Mouse (Mus musculus): ENCODE results near the gene Glt8d2. TPM values are rescaled to one million over a fixed set of nuclear protein-coding genes. Genes with fewer than 3 reads are reported as not detected.
"Not testable (repeated sequence)": the region's sequence is repeated elsewhere in the genome, so short reads cannot be mapped to it uniquely, and the experiment has no call there.

Gene Glt8d2
- total RNA-seq, 2 experiments from 2014 or later: 2.5 to 3.2 TPM

GRCm38 (mm10) chr10:82647205-82647811, 43.1 kb downstream of the Glt8d2 start:
- no peak for DNase-seq (ENCODE audit: low spot score in 2 of 2)

GRCm38 (mm10) chr10:82646083-82646482, 44.4 kb downstream of the Glt8d2 start:
- no peak for DNase-seq (ENCODE audit: low spot score in 2 of 2)

- no peak for DNase-seq (ENCODE audit: low spot score in 2 of 2)
These were observed 49.0 kb downstream of the Glt8d2 start for GRCm38 (mm10) chr10:82641481-82641880.

- no peak for DNase-seq (ENCODE audit: low spot score in 2 of 2)
These were observed 51.3 kb downstream of the Glt8d2 start for GRCm38 (mm10) chr10:82639032-82639698.

DNA sequence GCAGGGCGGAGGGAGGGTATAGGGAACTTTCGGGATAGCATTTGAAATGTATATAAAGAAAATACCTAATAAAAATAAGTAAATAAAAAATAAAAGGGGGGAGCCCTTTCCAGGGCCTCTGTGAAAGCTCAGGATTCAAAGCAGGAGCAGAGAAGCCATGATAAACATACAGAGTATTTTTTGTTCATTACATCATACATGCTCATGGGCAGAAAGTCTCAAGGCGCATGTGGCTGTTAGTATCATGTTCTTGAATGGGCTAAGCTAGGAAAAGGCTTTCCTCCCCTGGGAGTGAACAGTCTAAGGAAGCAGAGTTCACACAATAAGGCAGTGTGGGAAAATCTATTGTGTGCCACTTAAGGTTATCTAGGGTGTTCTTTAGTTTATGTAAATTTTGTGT, 54.1 kb downstream of the Glt8d2 start:
- no peak for DNase-seq (ENCODE audit: low spot score in 2 of 2)

DNA sequence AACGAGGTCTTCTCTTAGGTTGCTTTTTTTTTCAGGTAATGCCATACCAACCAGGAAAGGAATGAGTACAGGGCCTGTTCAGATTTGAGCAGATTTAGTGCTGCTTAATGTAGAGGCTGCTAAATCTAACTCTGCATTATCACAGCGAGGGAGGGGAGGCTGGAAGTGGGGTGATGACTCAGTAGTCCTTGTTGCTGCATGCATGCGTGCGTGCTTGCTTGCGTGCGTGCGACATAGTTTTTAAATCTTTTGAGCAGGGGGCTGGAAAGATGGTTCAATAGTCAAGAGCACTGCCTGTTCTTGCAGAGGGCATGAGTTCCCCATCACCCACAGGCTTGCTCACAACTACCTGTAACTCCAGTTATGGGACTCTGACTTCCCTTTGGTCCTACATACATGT, 56.1 kb downstream of the Glt8d2 start:
- no peak for DNase-seq (ENCODE audit: low spot score in 2 of 2)

DNA sequence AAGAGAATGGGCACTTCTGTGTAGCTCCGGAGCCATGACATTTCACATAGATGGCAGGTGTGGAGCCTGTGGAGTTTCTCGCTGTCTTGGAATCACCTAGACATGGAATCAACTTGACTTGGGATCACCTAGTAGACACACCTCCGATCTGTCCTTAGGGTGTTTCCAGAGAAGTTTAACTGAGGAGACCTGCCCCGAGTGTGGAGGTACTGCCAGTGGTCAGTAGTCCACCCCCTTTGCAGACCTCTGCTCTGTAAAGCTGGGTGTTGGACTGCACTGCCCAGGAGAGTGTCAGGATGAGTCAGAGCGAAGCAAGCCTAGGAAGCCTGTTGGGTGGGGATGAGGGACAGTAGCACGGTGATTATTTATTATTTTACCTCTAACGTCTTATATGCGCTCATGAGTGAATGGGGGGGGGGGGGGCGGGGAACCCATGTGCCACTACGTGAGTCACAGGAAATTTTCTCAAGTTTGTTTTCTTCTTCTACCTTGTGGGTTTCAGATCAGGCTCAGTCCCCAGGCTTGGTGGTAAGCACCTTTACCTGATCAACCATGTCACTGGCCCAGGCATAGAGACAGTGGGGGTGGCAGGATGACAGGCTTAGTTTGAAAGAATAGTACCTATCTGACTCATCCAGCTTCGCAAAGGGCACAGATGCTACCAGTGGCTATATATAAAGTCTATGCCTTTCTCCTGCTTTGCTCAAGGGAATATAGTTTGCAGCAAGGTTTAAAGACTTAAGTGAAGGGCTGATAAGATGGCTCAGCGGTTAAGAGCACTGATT, 57.8 kb downstream of the Glt8d2 start:
- no peak for DNase-seq (ENCODE audit: low spot score in 2 of 2)

GRCm38 (mm10) chr10:82631133-82631532, 59.3 kb downstream of the Glt8d2 start:
- no peak for DNase-seq (ENCODE audit: low spot score in 2 of 2)

DNA sequence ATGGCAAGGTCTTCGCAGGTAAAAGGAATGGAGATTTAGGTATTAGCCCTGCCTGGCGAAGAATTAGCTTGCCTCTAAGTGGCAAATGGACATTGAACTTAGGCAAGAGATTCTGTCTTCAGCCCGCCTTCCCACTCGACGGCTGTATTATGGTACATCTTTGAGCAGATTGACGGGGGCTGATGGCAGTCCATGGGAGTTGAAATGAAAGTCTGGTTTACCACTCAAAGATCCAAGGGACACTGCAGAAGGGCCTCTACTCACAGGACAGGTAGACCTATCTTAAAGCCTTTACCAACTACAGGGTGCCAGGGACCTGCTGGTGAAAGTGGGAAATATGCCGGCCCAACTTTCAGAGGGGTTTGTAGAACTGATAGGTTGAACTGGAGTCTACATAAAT, 60.0 kb downstream of the Glt8d2 start:
- no peak for DNase-seq (ENCODE audit: low spot score in 2 of 2)

DNA sequence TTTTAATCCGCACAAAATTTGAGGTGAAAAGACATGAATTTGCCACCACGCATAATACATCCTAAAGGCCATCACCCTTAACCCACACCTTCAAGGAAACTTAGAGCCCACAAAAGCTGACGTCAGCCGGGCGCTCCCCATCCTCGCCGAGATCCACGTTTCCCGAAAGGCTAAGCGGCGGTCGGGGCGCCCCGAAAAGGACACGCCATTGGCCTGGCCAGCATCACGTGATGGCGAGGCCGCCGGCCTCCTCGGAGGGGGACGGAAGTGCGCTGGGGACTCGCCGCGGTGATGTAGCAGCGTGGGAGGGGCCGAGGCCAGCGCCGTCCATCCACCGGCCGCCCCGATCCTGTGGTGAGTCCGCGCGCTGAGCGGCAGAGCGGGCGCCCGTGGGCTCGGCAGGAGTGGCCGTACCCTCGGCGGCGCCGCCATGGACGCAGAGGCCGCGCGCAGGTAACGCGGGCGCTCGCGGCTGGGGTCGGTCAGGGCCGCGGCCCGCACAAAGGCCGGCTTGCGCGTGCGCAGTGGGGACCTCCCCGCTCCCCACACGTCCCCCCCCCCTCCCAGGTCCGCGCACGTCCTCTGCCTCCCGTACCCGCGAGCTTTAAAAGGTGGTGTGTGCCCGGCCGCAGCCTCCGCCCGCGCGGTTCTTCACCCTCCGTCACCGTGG, 60.7 kb downstream of the Glt8d2 start, which contains the start of gene Tdg:
TSS of gene Tdg (plus strand) at position 243 of the 670 bp plus-strand sequence.
- DNase-seq (ENCODE audit: low spot score in 2 of 2): peak; percentile 68 to 86

GRCm38 (mm10) chr10:82629111-82629585, 61.3 kb downstream of the Glt8d2 start:
- no peak for DNase-seq (ENCODE audit: low spot score in 2 of 2)

DNA sequence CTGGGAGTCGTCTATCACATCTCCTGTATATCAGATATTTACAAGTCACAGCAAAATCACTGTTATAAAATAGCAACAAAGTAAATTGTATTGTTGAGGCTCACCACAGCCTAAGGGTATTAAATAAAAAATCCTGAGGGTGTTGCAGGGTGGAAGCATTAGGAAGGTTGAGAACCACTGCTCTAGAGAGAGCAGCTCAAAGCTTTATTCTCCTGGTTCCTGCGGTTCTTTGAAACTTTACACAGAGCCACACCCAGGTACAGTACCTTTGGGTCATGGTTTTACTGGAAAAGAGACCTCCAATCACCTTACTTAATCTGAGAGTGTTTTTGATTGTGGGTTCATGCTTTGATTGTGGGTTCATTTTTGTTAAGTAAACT, 66.9 kb downstream of the Glt8d2 start:
- not testable (repeated sequence) for DNase-seq (ENCODE audit: low spot score in 2 of 2)

DNA sequence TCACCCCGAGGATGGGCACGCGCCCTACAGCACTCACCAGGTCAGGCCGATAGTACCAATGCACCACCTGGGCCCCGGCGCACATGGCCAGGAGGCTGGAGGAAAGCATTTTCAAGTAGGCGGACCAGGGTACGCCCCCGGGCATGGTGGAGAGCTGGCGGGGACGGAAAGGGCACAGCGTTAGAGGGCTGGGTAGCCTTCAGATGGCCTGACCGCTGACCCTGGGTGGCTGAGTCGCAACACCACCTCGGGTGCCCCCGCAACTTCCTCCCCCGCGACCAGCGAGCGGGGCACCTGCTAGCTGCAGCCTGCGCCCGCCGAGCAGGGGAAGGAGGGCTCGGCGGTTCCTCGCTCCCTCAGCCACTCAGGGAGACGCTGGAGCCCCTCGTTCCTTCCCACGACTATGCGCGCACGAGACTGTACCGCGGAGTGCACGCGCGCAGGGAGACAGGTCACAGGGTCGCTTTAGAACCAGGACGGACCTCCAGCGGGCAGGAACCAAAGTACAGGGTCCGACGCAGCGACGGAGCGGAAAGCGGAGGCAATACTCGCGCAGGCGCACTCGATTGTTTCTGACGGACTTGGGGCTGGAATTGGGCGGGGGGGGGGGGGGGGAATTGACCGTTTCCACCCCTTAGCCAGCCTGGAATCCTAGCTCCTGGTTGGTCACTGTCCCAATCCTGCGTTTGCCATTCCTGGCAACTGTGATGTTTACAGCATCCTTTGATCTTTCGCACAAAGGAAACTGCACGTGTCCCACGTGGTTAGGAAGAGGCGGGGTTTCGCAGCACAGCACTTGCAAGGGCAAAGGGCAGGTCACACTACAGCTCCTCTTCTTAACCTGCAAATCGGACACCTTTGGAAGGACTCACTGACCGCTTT, 67.5 kb downstream of the Glt8d2 start, which contains the start of gene 1190007I07Rik:
TSS of gene 1190007I07Rik (minus strand) at position 558 of the 882 bp plus-strand sequence.
- DNase-seq (ENCODE audit: low spot score in 2 of 2): peak; percentile 69 to 78

DNA sequence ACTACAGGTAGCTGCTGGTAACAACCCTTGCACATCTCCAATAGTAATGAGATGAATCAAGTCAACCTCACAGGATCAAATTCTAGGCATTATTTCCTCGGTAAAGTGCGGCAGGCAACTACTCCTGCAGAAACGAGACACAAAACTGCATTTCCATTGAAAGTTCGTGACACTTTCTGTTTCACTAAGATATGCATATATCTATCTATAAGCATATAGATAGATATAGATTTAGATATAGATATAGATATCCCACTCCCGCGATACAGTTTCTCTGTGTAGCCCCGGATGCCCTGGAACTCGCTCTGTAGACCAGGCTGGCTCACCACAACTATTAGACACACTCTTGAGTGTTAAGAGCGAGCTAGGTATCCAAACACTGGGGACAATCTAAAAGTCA, 68.2 kb downstream of the Glt8d2 start:
- no peak for DNase-seq (ENCODE audit: low spot score in 2 of 2)

Other genes with a start within 250 kb of the Glt8d2 start
- not detected for gene Gm1553, start 198.0 kb downstream of the Glt8d2 start, total RNA-seq (2021)
- gene 1190007I07Rik, start 67.4 kb downstream of the Glt8d2 start, total RNA-seq (2021): 10 to 100 TPM; 33.5 to 35.8 TPM
- gene Tdg, start 60.8 kb downstream of the Glt8d2 start, total RNA-seq (2021): 10 to 100 TPM; 53.0 to 63.8 TPM
- gene Hcfc2, start 5.5 kb upstream of the Glt8d2 start, total RNA-seq (2021): 10 to 100 TPM; 27.9 to 28.5 TPM
- 10 to 100 TPM; 31.3 to 34.0 TPM for gene Nfyb, start 73.5 kb upstream of the Glt8d2 start, total RNA-seq (2021)
- gene Txnrd1, start 143.3 kb upstream of the Glt8d2 start, total RNA-seq (2021): 100 to 1,000 TPM in 1 of 2 experiments, 10 to 100 TPM in 1; 93.9 to 109 TPM
- gene Eid3, start 176.0 kb upstream of the Glt8d2 start, total RNA-seq (2021): 1 to 10 TPM; 4.1 to 5.8 TPM